Mouse (Mus musculus) splenic B cell, adult 2 months (primary cell): Measurements from ENCODE around the gene Hnf1a.

ENCODE experiments used
- DNase-seq: peaks from one replicate; pipeline ENCODE4 v3.0.0-alpha.2; 2011; ENCODE audit warnings: low read depth, low spot score
- H3K27me3 ChIP-seq: 2 replicates; pipeline ENCODE4 v1.6.1; 2012; ENCODE audit warnings: mild to moderate bottlenecking, low read length, moderate library complexity, mixed read lengths; ENCODE audit not compliant: control insufficient read depth, poor library complexity, insufficient read depth, severe bottlenecking
- H3K36me3 ChIP-seq: 2 replicates; pipeline ENCODE4 v1.6.1; 2012; ENCODE audit warnings: mild to moderate bottlenecking, low read length, moderate library complexity, mixed read lengths; ENCODE audit not compliant: control insufficient read depth, poor library complexity, insufficient read depth, severe bottlenecking

The Hnf1a gene

DNA sequence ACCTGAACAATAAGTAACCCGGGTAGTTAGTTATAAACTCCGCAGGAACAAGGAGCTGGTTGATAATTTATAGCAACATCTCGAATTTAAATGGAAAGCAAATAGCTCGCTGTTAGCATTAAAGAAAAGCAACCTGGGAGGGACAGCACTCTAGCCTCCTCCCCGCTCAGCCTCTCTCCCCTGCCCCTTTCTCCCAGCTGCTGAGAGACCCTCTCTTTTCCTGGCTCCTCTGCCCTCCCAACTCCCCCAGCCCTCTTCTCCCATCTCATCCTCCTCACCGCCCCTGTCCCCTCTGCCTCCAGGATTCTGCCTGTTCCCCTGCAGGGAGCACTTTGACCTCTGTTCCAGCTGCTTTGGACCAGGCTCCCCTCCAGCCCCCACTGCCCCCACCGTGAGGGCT lies 2.2 kb downstream of the Hnf1a start:
- Histone ChIP-seq H3K27me3 (no peaks in the 10 kb centered on the region), H3K36me3 (no peaks in the 10 kb centered on the region)
- DNase-seq = no peak

DNA sequence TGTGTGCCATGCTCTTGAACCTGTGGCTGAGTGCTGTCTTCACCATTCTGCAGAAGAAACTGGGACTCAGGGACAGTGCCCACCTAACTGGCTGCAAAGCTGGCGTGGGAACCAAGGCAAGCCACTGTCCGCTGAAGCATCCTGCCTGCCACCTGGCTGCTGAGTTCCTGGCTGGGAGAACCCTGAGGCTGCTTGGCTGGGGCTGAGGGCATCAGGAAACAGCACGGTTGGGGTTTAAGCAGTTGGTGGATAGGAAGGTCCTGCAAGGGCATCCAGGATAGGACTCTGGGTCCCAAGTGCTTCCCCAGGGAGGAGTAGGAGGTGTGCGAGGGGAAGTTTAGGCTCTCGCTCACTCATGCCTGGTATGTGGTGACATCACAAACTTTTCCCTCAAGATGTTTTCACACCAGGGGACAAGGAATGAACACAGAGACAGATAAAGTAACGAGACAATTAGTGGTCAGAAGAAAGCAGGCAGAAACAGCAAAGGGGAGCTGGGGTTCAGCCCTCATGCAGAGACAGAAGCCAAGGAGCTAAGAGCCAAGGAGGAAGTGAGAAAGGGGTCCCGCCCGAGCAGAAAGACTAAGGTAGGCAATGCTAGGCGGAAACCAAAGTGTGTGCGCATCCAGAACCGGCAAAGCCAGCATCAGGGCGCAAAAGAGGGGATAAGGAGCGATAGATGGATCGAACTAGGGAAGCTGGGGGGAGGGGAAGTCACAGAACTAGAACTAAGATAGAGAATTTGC lies 3.2 kb downstream of the Hnf1a start:
- no peaks in the 10 kb centered on the region for H3K27me3 ChIP-seq
- peak; percentile 65 for DNase-seq
- no peaks in the 10 kb centered on the region for H3K36me3 ChIP-seq

DNA sequence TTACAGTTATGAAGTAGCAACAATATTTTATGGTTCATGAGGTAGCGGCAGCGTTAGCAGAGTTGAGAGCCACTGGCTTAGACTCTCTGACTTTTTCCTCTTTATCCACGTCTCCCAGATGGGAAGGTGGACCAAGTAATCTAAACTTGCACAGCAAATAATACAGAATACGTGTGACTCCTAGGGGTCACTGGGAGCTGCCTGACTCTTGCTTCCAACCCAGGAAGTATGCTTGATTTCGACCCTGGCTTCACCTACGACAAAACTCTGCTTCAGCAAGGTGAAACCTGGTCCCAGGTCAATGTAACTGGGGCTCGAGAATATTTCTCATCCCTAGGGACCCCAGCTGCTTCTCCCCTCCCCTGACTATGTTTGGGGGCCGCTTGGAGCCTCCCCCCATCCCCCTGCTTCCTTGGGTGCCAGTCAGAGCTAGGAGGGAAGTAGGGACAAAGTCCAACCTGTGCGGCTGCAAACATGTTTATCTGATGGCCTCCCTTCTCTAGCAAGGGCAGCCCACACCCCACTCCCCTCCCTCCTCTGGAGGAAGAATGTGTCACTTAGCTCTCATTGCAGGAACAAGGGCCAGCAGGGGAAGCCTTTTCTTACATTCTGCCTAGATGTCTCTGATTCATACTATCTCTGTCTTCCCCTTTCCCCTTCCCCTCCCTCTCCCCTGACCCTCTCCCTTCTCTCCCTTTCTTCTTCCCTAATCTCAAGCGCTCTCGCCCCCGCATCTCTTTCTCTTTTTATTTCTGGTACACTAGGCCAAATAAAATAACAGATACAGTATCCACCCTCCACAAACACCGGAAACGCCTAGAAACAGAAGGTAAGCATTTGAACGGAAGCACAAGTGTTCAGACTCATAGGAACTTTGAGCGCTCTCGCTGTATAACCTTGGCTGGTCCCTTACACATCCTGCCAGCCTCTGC lies 5.7 kb downstream of the Hnf1a start:
- no peak for DNase-seq
- Histone ChIP-seq H3K36me3 (no peaks in the 10 kb centered on the region), H3K27me3 (no peaks in the 10 kb centered on the region)

DNA sequence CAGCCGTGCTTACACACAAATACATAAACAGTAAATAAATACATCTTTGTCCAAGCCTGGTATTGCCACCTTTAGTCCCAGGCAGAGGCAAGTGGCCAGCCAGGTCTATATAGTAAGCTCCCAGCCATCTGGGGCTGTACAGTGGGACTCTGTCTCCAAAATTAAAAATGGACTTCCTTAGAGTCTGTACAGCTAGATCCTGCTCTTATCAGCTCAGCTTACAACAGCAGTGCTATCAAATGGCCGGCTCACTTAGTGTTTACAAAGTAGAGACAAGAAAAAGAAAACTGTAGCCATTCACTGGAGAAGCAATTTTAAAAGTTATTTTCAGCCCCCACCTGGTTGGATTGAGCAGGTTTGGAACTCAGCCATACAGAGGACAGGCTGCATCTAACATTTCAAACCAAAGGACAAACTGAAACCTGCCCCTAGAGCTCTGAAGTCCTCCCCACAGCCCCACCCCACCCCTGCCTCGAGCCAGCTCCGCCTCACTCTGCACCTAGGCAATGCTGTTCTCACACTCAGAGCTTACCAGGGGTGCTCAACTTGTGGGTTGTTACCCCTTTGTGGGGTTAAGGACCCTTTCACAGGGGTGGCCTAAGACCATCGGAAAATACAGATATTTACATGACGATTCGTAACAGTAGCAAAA lies 6.5 kb downstream of the Hnf1a start:
- Histone ChIP-seq H3K36me3 (no peaks in the 10 kb centered on the region), H3K27me3 (no peaks in the 10 kb centered on the region)
- no peak for DNase-seq

DNA sequence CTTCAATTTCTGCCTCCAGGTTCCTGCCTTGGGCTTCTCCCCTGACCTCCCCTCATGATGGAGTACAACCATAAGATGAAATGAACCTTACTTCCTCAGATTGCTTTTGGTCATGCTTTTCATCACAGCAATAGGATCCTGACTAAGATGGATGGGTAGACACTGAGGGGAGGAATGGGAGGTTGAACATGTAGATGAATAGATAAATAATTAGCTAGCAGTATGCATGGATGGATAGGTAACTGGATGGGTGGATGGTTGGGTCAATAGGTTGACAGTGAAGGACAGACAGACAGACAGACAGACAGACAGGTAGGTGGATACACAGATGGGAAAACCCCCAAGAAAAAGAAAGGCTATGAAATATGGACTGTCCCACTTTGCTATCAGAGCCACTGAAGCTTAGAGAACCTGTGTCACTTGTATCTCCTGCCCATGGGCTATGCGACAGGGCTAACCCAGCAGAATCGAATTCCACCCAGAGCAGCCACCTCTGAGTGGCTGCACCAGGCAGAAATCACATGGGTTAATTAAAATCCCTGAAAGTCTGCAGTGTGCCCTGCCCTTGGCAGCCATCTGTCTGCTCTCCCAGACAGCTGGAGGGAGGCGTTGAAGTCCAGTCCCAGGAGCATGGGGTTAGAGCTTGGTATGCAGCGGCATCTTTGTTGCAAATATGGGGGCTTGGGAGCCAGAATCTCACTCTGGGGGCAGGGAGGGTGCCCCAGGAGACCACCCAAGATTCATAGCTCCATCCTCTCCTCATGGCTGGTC lies 9.1 kb downstream of the Hnf1a start:
- DNase-seq = no peak
- no peaks in the 10 kb centered on the region for H3K27me3 ChIP-seq
- no peaks in the 10 kb centered on the region for H3K36me3 ChIP-seq

DNA sequence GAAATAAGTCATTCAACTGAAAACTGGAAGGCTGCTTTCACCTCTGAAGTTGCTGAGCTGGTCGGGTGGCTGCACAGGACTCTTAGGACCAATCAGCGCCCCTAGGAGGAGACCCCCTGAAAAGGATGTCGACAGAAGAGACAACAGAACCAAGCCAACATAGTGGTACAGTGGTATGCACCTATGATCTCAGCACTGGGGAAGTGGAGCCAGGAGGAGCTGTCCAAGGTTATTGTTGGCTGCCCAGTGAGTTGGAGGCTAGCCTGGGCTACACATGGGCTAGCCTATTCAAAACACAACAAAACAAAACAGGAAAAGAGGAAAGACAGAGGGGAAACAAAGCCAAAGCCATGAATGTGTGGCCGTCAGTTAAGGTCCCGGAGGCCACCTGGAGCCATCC lies 12.8 kb downstream of the Hnf1a start:
- Histone ChIP-seq H3K36me3 (no peaks in the 10 kb centered on the region), H3K27me3 (no peaks in the 10 kb centered on the region)
- no peak for DNase-seq

DNA sequence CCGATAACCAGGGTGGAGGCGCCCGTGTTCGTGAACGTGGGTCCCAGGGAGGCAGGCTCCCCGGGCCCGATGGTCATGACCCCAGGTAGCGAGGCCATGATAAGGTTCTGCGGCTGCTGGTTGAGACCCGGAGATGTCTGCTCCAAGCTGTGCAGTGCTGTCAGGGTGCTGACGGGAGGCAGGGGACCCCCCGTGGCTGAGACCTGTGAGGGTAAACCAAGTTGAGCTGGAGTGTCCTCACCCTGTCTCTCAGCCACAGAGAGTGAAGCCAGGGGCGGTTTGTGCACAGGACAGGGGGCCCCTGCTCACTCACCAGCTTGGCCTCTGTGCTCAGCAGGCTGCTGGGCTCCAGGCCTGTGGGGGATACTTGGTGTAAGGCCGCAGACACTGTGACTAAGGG lies 17.6 kb downstream of the Hnf1a start:
- H3K36me3 ChIP-seq = peaks cover 4% of the 10 kb centered on the region
- H3K27me3 ChIP-seq = no peaks in the 10 kb centered on the region
- no peak for DNase-seq

DNA sequence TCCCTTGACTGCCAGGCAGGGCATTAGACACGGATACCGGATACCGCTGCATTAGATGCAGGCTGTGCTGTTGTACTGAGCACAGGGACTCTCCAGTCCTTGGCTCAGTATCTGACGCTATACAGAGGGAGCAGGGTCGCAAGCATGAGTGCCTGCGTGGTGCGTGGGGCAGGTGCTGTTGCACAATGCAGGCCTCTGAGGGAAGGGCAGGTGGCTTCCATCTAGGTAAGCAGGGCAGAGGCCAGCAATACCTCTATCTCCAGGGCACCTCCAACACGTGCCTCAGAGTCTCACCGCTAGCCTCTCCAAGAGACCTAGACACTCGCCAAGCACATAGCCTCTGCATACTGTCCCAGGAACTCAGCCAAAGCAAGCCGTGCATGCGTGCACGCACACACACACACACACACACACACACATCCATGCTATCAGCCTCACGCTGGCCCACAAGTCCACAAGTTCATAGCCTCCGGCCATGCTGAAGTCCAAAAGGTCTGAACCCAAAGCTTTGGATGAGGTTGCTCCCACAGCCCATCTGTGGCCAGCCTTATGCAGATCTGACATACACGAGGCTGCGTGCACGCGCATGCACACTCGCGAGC lies 19.5 kb downstream of the Hnf1a start:
- no peak for DNase-seq
- no peaks in the 10 kb centered on the region for H3K27me3 ChIP-seq
- peaks cover 6% of the 10 kb centered on the region for H3K36me3 ChIP-seq

DNA sequence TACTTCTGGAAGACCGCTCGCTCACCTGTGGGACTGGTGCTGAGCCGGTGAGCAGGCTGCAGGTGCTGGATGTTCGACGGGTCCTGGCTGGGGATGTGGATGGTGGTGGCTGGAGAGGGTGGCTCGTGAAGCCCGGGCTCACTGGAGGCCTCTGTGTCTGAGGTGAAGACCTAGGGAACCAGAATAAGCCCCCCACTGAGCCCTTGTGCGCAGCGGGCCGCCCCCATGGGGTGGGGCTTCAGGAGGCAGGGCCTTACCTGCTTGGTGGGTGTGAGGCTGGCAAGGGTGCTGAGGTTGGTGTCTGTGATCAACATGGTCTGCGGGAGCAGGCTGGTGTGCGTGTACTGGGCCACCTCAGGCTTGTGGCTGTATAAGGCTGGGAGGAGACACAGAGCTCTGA lies 20.2 kb downstream of the Hnf1a start:
- DNase-seq = no peak
- peaks cover 9% of the 10 kb centered on the region for H3K36me3 ChIP-seq
- no peaks in the 10 kb centered on the region for H3K27me3 ChIP-seq

DNA sequence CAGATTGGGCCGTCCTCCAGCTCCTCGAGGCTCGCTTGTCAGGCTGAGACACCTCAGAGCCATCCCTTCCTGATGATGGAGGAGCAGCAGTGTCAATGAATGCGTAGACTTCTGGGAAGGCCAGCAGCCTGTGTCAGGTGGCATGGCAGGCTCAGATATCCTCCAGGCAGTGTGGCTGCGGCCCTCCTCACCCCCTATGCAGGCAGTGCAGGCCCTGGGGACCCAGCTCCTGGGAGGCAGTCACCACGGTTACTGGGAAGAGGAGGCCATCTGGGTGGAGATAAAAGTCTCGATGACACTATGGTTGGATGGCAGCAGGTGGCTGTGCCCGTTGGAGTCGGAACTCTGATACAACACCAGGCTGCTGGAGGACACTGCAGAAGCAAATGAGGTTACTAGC lies 21.1 kb downstream of the Hnf1a start:
- no peak for DNase-seq
- Histone ChIP-seq H3K36me3 (peaks cover 11% of the 10 kb centered on the region), H3K27me3 (no peaks in the 10 kb centered on the region)

DNA sequence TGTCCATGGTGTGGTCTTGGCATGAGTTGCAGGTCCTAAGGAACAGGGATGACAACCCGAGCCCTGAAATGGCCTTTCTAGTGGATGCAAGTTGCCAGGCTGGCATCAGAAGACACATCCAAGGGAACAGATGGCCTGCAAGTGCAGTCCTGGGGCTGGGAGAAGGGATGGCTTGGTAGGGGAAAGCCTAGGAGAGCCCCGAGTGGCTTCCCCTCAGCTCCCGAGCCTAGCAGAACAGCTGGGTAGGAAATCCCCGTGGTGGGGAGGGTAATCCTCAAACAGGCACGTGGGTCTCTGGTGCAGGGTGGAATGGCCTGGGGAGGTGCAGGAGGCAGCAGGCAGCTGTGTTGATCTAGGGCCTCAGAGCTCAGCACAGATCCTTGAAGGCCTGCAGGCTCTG lies 21.6 kb downstream of the Hnf1a start:
- H3K36me3 ChIP-seq = peaks cover 11% of the 10 kb centered on the region
- H3K27me3 ChIP-seq = no peaks in the 10 kb centered on the region
- no peak for DNase-seq

DNA sequence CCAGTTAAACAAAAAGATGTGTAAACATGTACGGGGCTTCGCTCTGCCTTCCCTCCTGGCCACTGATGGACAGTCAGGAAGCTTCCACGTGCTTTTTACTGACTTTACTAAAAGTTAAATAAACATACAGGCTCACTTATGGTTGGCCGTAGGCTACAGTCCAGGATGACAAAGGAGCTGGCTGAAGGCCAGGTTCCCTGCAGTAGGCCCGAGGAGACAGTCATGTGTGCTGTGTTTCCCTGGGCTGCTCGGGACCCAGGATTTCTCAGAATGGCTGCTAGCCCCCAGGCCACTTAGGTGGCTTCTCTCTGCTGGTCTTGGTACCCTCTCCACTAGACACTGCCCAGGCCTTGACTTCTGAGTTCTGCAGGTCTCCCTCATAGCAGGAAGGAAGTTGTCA lies 22.0 kb downstream of the Hnf1a start:
- no peaks in the 10 kb centered on the region for H3K27me3 ChIP-seq
- H3K36me3 ChIP-seq = peaks cover 11% of the 10 kb centered on the region
- no peak for DNase-seq

DNA sequence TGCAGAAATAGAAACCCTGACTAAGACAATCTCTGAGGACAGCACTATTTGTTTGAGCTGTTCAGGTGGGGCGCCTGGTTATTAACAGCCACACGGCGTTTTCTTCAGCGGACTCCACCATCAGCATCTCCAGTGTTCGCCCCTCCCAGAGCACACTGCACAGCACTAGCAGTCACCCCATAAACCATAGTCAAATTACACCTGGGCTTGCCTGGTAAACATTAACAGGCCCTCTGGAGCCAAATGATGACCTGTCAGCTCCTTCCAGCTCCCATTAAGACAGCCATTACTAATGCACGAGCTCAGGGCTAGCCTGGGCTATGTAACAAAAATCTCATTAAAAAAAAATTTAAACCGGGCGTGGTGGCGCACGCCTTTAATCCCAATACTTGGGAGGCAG lies 25.8 kb downstream of the Hnf1a start:
- Histone ChIP-seq H3K36me3 (peaks cover 13% of the 10 kb centered on the region), H3K27me3 (no peaks in the 10 kb centered on the region)
- no peak for DNase-seq

DNA sequence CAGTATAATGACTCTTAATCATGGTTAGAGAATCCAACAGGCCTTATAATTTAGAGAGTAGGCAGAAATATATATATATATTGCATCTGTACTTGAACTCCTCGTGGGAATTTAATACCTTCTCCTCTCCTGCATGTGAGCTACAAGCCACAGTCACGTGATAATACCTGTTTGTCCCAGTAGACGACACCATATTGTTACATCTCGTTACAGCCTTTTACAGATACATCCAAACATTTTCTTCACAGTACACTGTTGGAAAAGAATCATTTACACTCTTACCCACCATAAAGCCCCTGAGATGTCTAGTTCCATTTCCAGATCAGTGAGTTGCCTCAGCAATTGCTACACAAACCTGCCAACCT lies 28.1 kb downstream of the Hnf1a start:
- peaks cover 9% of the 10 kb centered on the region for H3K36me3 ChIP-seq
- H3K27me3 ChIP-seq = no peaks in the 10 kb centered on the region
- no peak for DNase-seq
